Mouse (Mus musculus) liver, postnatal 0 days (tissue): ENCODE measurements around the gene Slc38a5.
A peak's percentile ranks its signal among the peaks of the same experiment; 100 is the strongest.

Experiments used
- CTCF ChIP-seq: sonication (generic); IDR thresholded peaks from 2 replicates; pipeline ENCODE4 v1.5.1; 2016; ENCODE audit warnings: antibody characterized with exemption, low read depth
- EP300 ChIP-seq: IDR thresholded peaks from 2 replicates; pipeline ENCODE4 v1.6.1; 2016; ENCODE audit warnings: antibody characterized with exemption, low read depth, mild to moderate bottlenecking

DNA sequence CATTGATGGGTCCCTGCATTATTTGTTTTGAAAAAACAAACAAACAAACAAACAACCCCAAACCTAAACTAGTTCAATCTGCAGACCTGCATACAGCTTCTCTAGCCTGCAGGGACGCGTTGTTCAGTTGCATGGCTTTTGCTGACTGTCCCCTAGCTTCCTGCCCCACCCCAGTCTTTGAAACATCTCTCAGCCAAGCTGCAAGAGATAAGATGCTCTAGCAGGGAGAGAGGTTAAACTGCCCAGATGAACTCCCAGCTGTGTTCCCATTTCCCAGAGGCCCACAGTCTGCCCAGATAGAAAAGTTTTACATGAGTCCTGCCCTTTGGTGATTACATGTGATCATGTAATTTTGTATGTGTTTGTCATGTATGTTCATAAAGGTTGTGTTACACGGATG is 6.7 kb upstream of the Slc38a5 start:
- no peak for TF ChIP-seq CTCF
- TF ChIP-seq EP300 = peak; percentile 36; the same call in 1 of the 2 replicates
